Mouse (Mus musculus) forebrain, embryonic 16.5 days (tissue): ENCODE data around the gene L3mbtl4. TPM values are rescaled to one million over a fixed set of nuclear protein-coding genes. Genes with fewer than 3 reads are reported as not detected.
"Not testable (repeated sequence)": the region's sequence is repeated elsewhere in the genome, so short reads cannot be mapped to it uniquely, and the experiment has no call there.

Experiments used
- ATAC-seq: fragments of 200-750 bp; cut with Nextera tagmentation; 2 replicates; pipeline ENCODE4 v1.8.0; 2017; ENCODE audit warnings: mild to moderate bottlenecking, moderate library complexity
- H3K27ac ChIP-seq: fragments of 300-500 bp; sonication (generic); 2 replicates; pipeline ENCODE4 v1.5.1; 2014; ENCODE audit warnings: low read length, control low read depth
- H3K27me3 ChIP-seq: fragments of 300-500 bp; sonication (generic); replicated peaks from 2 replicates; pipeline ENCODE4 v1.6.1; 2014; ENCODE audit warnings: low read length; ENCODE audit not compliant: control insufficient read depth, insufficient read depth
- H3K36me3 ChIP-seq: fragments of 300-500 bp; sonication (generic); 2 replicates; pipeline ENCODE4 v1.6.1; 2014; ENCODE audit not compliant: control insufficient read depth, insufficient read depth
- H3K4me1 ChIP-seq: fragments of 300-500 bp; sonication (generic); replicated peaks from 2 replicates; pipeline ENCODE4 v1.6.1; 2014; ENCODE audit warnings: low read length; ENCODE audit not compliant: control insufficient read depth, insufficient read depth
- H3K4me2 ChIP-seq: fragments of 300-500 bp; sonication (generic); 2 replicates; pipeline ENCODE4 v1.6.1; 2014; ENCODE audit warnings: mild to moderate bottlenecking, low read length, control low read depth
- H3K4me3 ChIP-seq: fragments of 300-500 bp; sonication (generic); replicated peaks from 2 replicates; pipeline ENCODE4 v1.5.1; 2014; ENCODE audit warnings: mild to moderate bottlenecking, low read length, control low read depth
- H3K9ac ChIP-seq: fragments of 300-500 bp; sonication (generic); replicated peaks from 2 replicates; pipeline ENCODE4 v1.6.1; 2014; ENCODE audit warnings: low read depth, low read length, control low read depth
- H3K9me3 ChIP-seq: fragments of 300-500 bp; sonication (generic); 2 replicates; pipeline ENCODE4 v1.6.1; 2016; ENCODE audit warnings: low read length; ENCODE audit not compliant: control insufficient read depth
- WGBS: fragments of 180-500 bp; shearing (Covaris S2); extraction: QIAGEN DNeasy Blood & Tissue Kit; methylation state at CpG from one replicate; pipeline ENCODE4 v1.1.7; 2014; 5-methylcytosine and 5-hydroxymethylcytosine counted together
- polyA plus RNA-seq: library from polyadenylated mRNA; unstranded; fragments of >200 nt; fragmentation: Nextera tagmentation; extraction: Ambion mirVana; gene quantifications from 2 replicates; pipeline ENCODE4 v1.2.1, GENCODE M21; 2015

The L3mbtl4 gene
- polyA plus RNA-seq, 1 experiment from 2014 or later: 3.5 TPM

- H3K27ac ChIP-seq: no peak overlapping the region
- H3K9me3 ChIP-seq: no peaks in the 10 kb centered on the region
- no peaks in the 10 kb centered on the region for H3K27me3 ChIP-seq
- no peaks in the 10 kb centered on the region for H3K4me1 ChIP-seq
- no peaks in the 10 kb centered on the region for H3K36me3 ChIP-seq
- H3K4me2 ChIP-seq: no peak overlapping the region
- WGBS: 77% methylated on average over 1 of the region's 1 CpGs
- ATAC-seq: no peak
- no peak overlapping the region for H3K9ac ChIP-seq
- H3K4me3 ChIP-seq: no peak overlapping the region
Observed at GRCm38 (mm10) chr17:68450921-68451320, 177.3 kb downstream of the L3mbtl4 start.

GRCm38 (mm10) chr17:68461471-68461870 is 187.9 kb downstream of the L3mbtl4 start:
- no peaks in the 10 kb centered on the region for H3K4me1 ChIP-seq
- no peak overlapping the region for H3K4me2 ChIP-seq
- WGBS: 69% methylated on average over 5 of the region's 5 CpGs
- H3K36me3 ChIP-seq: no peaks in the 10 kb centered on the region
- H3K4me3 ChIP-seq: no peak overlapping the region
- H3K27ac ChIP-seq: no peak overlapping the region
- no peak overlapping the region for H3K9ac ChIP-seq
- H3K9me3 ChIP-seq: no peaks in the 10 kb centered on the region
- ATAC-seq: no peak
- H3K27me3 ChIP-seq: no peaks in the 10 kb centered on the region

- no peak for ATAC-seq
- H3K4me1 ChIP-seq: no peaks in the 10 kb centered on the region
- no peaks in the 10 kb centered on the region for H3K27me3 ChIP-seq
- WGBS: 50% methylated on average over 1 of the region's 1 CpGs
- H3K9ac ChIP-seq: no peak overlapping the region
- H3K36me3 ChIP-seq: no peaks in the 10 kb centered on the region
- no peak overlapping the region for H3K4me3 ChIP-seq
- H3K27ac ChIP-seq: no peak overlapping the region
- H3K9me3 ChIP-seq: no peaks in the 10 kb centered on the region
- H3K4me2 ChIP-seq: no peak overlapping the region
Observed at GRCm38 (mm10) chr17:68467311-68467710, 193.7 kb downstream of the L3mbtl4 start.

GRCm38 (mm10) chr17:68490065-68490691 is 216.6 kb downstream of the L3mbtl4 start:
- H3K36me3 ChIP-seq: no peaks in the 10 kb centered on the region
- H3K9me3 ChIP-seq: no peaks in the 10 kb centered on the region
- WGBS: 45% methylated on average over 4 of the region's 4 CpGs
- H3K9ac ChIP-seq: no peak overlapping the region
- H3K4me2 ChIP-seq: no peak overlapping the region
- no peaks in the 10 kb centered on the region for H3K27me3 ChIP-seq
- no peaks in the 10 kb centered on the region for H3K4me1 ChIP-seq
- peak; percentile 90 for ATAC-seq
- H3K27ac ChIP-seq: no peak overlapping the region
- no peak overlapping the region for H3K4me3 ChIP-seq

- Histone ChIP-seq H3K27me3 (no peaks in the 10 kb centered on the region), H3K4me3 (no peak overlapping the region), H3K4me2 (no peak overlapping the region), H3K27ac (no peak overlapping the region), H3K36me3 (no peaks in the 10 kb centered on the region), H3K9me3 (no peaks in the 10 kb centered on the region), H3K4me1 (no peaks in the 10 kb centered on the region), H3K9ac (no peak overlapping the region)
- 91% methylated on average over 3 of the region's 3 CpGs for WGBS
- no peak for ATAC-seq
Observed at GRCm38 (mm10) chr17:68492231-68492630, 218.6 kb downstream of the L3mbtl4 start.

- not testable (repeated sequence) for H3K36me3 ChIP-seq, H3K4me1 ChIP-seq, H3K4me2 ChIP-seq, H3K9me3 ChIP-seq, H3K27me3 ChIP-seq, H3K9ac ChIP-seq, ATAC-seq, H3K4me3 ChIP-seq, H3K27ac ChIP-seq
- WGBS: 100% methylated on average over 2 of the region's 4 CpGs
Observed at GRCm38 (mm10) chr17:68502998-68503397, 229.4 kb downstream of the L3mbtl4 start.

- peak overlapping the region; percentile 23; the same call in 1 of the 2 replicates for H3K4me2 ChIP-seq
- peaks cover 5% of the 10 kb centered on the region for H3K4me1 ChIP-seq
- H3K9me3 ChIP-seq: no peaks in the 10 kb centered on the region
- no peak overlapping the region for H3K27ac ChIP-seq
- ATAC-seq: peak; percentile 55
- H3K4me3 ChIP-seq: no peak overlapping the region
- no peaks in the 10 kb centered on the region for H3K36me3 ChIP-seq
- H3K27me3 ChIP-seq: no peaks in the 10 kb centered on the region
- H3K9ac ChIP-seq: no peak overlapping the region
- WGBS: 15% methylated on average over 9 of the region's 9 CpGs
Observed at GRCm38 (mm10) chr17:68559698-68560097, 286.1 kb downstream of the L3mbtl4 start.

GRCm38 (mm10) chr17:68560264-68560663 is 286.7 kb downstream of the L3mbtl4 start:
- Histone ChIP-seq H3K9me3 (no peaks in the 10 kb centered on the region), H3K4me2 (no peak overlapping the region), H3K4me1 (peaks cover 5% of the 10 kb centered on the region), H3K27ac (no peak overlapping the region), H3K27me3 (no peaks in the 10 kb centered on the region), H3K9ac (no peak overlapping the region), H3K4me3 (no peak overlapping the region), H3K36me3 (no peaks in the 10 kb centered on the region)
- 11% methylated on average over 1 of the region's 1 CpGs for WGBS
- peak; percentile 94 for ATAC-seq

- Histone ChIP-seq H3K4me2 (no peak overlapping the region), H3K4me3 (no peak overlapping the region), H3K27ac (no peak overlapping the region), H3K9ac (no peak overlapping the region), H3K4me1 (no peaks in the 10 kb centered on the region), H3K9me3 (no peaks in the 10 kb centered on the region), H3K27me3 (no peaks in the 10 kb centered on the region), H3K36me3 (no peaks in the 10 kb centered on the region)
- ATAC-seq: no peak
- WGBS: 94% methylated on average over 6 of the region's 6 CpGs
Observed at GRCm38 (mm10) chr17:68571806-68572205, 298.2 kb downstream of the L3mbtl4 start.

GRCm38 (mm10) chr17:68585195-68585594 is 311.6 kb downstream of the L3mbtl4 start:
- no peak overlapping the region for H3K4me3 ChIP-seq
- H3K27ac ChIP-seq: no peak overlapping the region
- ATAC-seq: no peak
- no peak overlapping the region for H3K9ac ChIP-seq
- H3K4me1 ChIP-seq: no peaks in the 10 kb centered on the region
- WGBS: 89% methylated on average over 3 of the region's 3 CpGs
- no peaks in the 10 kb centered on the region for H3K27me3 ChIP-seq
- no peaks in the 10 kb centered on the region for H3K9me3 ChIP-seq
- H3K4me2 ChIP-seq: no peak overlapping the region
- H3K36me3 ChIP-seq: no peaks in the 10 kb centered on the region
